Mouse (Mus musculus): ENCODE results near the gene Nt5dc3.

GRCm38 (mm10) chr10:86878721-86879120, 99.9 kb downstream of the Nt5dc3 start:
- TF ChIP-seq GATA1 (IDR thresholded peaks at IDR 0.05; ENCODE audit: borderline replicate concordance, low read length) (no peak), FLI1 (IDR thresholded peaks at IDR 0.05; ENCODE audit: low read length) (no peak)
